Mouse (Mus musculus) liver (tissue): ENCODE data around the gene Olfr559.

ENCODE experiments used
- DNase-seq: peaks from one replicate; pipeline ENCODE4 v3.0.0-alpha.2; 2020; ENCODE audit warnings: mixed read lengths

Olfr559 gene

DNA sequence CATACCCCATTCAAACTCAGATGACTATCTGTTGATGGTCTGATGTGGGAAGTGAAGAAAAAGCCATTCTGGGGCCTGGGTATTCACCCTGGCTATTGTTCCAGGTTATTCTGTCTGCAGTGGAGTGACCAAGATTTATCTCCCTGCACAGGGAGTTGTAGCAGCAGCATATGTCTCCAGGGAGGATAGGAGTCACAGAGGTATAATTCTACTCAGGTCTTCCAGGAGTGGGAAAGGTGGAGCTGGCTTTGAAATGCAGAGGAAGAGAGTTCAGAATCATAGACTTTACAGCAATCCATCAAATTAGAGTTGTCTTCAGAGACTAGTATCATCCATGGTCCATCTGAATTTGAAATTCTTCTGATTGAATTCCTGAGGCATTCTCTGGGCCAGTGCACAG lies at the start of gene Olfr559:
TSS of gene Olfr559 (minus strand) at position 101 of the 400 bp plus-strand sequence.
- no peak for DNase-seq

DNA sequence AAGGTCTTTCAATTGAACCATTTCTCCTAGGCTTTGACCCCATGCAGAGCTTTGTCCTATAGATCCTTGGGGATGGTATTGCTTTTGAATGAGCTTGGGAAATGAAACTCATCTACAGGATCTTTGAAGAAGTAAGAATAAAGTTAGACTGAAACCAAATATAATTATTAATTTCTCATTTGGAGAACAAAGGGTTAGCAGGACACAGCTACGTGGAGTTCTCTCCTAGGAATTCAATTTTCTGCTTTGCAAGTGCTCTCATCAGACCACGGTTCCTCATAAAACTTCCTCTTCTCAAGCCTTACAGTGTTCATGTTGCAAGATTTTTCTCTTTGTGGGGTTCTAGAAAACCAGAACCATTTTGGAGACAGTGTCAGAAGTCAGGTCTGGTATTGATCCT lies 43.6 kb upstream of the Olfr559 start, which contains the start of gene Olfr561:
TSS of gene Olfr561 (plus strand) at position 301 of the 400 bp plus-strand sequence.
- DNase-seq = no peak

DNA sequence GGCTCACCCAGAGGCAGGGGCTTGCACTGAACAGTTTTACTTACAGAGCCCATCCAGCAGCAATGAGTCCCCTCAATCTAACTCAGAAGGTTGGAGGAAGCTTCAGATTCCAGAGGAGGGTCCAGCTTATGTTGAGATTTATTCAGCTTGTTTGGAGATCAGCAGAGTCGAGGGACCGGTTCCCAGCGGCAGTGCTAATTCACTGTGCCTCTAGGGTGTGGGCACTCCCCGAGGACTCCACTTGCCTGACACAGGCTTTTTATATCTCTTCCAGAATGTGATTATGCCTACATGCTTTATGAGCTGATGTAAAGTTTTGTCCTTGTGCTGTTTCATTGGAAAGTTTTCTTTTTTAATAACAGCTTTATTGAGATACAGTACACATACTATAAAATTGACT lies 32.0 kb upstream of the Olfr559 start, which contains the start of the genes Olfr560 and Olfr78:
TSS of gene Olfr560 (minus strand) at position 101 of the 400 bp plus-strand sequence.
TSS of gene Olfr78 (minus strand) at position 206 of the 400 bp plus-strand sequence.
- no peak for DNase-seq

DNA sequence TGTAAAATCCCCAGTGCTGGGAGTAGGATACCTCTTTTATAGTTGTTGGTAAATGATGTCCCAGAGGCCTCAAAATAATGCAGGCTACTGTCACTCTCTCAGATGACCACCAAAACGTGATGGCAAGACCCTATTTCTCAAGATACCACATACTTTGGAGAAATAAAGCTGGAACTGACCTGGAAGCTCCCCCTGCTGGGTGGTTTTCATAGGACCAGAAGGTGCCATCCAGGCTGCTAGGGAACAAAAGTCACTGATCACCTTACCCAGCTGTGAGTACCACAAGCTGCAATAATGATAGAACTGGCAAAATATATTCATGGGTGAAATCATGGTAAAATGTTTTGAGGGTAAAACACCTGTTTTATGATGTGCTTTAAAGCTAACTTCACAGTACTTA lies 24.8 kb upstream of the Olfr559 start:
- DNase-seq = no peak

DNA sequence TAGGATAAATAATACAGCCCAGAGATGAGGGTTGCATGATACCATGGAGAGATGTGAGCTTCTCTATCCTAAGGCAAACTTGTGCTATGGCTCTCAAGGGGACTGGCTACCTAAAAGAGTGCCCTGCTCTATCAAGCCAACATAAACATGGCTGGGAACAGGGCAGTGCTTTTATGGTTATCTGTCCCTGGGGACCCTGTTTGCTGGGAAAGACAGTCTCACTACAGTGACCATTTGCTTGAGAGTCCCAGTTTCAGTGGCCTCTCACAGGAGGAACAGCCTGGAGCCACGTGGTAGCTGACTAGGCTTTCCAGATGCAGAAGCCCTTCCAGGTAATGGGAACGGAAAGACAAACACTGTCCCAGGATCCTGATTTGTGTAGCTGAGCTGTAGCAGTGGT lies 10.4 kb upstream of the Olfr559 start:
- DNase-seq = no peak

DNA sequence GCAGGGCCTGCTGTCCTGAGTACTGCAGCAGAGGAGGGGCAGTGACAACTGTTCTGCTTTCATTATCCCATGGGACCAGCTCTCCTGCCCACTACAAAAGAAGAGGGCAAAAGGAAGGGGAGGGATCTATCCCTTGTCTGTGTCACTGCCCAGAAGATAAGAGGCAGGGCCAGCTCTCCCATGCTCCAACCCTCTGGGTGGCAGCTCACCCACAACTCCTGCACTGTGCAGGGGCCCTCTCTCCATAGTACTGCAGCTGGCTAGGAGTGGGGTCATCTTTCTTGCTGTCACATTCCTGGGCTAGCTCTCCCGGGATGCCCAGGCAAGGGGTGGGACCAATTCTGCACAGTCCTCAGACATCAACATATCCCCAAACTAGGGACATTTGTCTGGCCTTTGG lies 6.5 kb upstream of the Olfr559 start:
- DNase-seq = no peak

DNA sequence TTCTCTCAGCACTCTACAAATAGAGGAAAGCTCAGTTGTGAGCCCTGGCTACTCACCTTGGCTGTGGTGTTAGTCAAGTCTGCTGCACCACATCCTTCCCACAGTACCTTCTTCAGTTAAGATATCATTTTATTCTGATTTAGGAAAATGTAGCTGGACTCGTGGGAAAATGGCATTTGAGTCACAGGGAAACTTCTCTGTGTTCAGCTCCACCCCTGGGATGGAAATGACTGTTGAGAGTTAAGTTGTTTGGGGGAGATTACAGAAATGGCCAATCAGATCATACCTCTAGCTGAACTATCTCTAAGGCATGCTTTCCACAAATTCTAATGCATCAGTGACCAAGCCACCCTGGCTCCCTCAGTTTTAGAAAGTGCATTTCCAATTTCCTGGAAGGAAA lies 8.3 kb downstream of the Olfr559 start, which contains the start of gene Olfr33:
TSS of gene Olfr33 (minus strand) at position 101 of the 400 bp plus-strand sequence.
- no peak for DNase-seq

DNA sequence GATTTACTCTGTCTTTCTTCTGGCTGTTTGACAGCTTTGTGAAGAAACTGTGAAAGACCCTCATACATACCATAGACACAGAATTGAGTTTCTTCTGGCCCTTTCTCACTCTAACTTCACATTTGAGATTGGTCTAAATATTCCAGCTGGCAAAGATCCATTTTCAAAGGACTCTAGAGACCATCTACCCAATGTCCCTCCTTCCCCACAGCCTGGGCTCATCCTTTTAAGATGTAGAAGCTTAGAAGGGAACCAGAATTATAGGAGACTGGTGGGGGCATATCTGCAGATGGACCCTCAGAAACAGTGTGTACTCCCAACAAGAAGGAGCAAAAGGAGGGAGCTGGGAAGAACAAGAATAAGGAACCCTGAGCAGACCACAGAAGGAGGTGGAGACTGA lies 25.4 kb downstream of the Olfr559 start, which contains the start of gene Olfr558:
TSS of gene Olfr558 (plus strand) at position 301 of the 400 bp plus-strand sequence.
- no peak for DNase-seq

DNA sequence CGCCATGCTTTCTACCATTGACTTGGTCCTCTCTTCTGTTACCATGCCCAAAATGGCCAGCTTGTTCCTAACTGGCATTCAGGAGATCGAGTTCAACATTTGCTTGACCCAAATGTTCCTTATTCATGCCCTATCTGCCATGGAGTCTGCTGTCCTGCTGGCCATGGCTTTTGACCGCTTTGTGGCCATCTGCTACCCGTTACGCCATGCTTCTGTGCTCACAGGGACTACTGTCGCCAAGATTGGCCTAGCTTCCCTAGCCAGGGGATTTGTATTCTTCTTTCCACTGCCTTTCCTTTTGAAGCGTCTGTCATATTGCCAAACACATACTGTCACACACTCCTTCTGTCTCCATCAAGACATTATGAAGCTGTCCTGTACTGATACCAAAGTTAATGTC lies 28.8 kb downstream of the Olfr559 start:
- DNase-seq = no peak

DNA sequence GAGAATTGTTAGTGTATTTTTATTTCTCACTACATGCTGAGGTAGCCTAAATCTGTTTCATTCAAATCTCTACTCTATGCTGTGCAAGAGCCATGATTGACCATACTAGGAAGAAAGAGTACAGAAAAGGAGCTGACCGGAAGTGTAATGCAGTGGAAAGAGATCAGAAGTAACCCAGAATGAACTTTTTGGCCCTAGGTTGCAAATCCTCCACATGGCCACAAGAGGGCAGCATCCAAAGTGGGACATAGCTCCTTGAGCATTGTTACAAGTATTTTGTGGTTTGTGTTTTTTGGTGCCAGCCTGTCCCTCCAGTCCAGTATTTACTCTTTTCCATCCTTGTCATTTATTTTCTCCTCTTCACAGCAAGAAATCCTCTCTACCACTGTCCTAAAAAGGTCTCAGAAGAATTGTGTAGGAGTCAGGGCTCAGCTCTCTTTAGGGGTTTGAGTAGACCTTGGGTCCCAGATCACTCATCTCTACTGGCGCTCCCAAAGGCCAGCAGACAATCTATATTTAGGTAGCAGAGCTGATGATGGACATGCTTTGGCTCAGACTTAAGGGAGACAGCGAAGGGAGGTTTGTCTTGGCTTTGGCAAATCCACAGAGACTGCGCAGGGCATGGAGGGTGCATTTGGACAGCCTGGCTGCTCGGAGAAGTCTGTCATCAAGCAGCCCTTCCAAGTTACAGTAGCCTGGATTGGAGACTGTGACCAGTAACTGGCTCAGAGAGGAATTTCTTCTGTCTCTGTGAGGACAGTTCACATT lies 31.7 kb downstream of the Olfr559 start, which contains the start of gene Olfr557:
TSS of gene Olfr557 (plus strand) at position 553 of the 768 bp plus-strand sequence.
- peak; percentile 12 for DNase-seq

DNA sequence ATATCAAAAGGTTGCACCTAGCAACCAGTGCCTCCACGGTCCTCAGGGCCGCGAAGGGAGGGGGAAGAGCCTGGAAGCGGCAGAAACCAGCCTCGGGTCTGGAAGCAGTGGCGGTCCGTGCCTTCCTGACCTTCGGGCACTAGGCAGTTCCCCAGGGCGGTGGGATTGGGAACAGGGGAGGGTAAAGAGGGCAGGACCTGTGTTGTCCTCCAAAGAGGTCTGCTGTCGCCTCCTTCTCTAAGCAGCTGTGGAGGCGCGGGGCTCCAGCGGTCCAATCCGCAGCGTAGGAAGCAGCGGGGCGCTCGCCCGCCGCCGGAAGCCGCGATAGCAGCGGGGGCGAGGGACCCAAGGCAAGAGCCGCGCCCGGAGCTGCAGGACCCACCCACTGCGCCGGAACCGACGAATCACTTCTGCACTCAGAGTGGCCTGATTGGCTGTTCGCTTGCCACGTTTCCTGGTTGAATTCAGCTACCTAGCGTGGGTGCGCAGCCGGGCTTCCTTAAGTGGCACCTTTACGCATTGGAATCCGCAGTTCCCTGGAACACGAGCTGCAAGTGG lies 40.3 kb downstream of the Olfr559 start, which contains the start of gene Trim68:
TSS of gene Trim68 (minus strand) at position 384 of the 558 bp plus-strand sequence.
- peak; percentile 85 for DNase-seq

DNA sequence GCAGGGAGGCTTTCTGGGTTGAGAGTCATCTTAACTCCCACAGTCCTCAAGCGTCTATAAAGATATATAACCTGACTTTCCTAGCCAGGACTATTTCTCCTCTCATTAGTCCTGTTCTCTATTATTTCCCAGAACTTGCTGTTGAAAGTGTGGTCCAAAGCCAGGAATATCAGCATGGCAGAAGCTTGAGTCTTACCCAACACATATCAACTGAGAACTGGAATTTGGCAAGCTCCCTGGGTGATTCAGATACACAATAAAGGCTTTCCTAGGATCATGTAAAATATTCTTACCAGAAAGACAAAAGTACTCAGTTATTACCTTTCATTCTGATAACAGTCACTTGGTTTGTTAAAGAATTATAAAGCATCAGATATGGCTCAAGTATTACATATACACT lies 45.4 kb downstream of the Olfr559 start:
- no peak for DNase-seq

DNA sequence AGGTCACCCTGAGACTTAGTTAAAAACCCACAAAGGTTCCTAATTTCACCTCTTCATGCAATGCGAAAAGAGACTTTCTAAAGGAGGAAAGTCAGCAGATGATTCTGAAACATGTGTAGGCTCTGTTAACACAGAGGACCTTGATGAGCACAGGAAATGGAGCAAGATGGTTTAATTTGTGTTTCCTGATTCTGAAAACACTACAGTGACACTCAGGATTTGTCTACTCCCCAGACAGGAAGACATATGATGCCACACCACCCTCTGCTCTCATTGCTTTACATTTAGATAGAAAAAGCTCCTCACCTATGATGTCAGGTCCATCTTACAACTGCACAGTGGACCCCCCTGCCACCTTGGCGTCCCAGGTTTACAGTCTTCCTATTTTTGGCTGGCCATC lies 51.1 kb downstream of the Olfr559 start:
- no peak for DNase-seq
